Mouse (Mus musculus): ENCODE measurements around the gene P3h2. TPM values are rescaled to one million over a fixed set of nuclear protein-coding genes. Genes with fewer than 3 reads are reported as not detected.

P3h2 gene
- total RNA-seq, 2 experiments from 2014 or later: 3.7 to 3.8 TPM

DNA sequence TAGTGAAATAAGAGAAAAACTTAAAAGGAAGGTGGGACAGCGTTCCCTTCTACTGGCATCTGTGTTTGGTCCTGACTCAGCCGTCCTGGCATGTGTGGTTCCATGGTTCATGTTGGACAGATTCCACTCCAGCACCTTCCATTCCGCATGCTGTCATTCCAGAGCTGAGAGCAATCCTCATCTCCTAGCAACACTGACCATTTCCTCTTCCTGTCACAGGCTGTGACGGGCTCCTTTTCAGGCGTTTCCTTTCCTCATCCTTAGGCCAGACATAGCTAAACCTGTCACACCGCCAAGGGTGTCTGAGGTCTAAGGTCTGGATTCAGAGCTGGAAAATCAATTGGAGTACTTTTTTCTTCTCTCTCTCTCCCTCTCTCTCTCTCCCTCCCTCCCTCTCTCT lies 40.5 kb downstream of the P3h2 start:
- peak; percentile 64 to 78 for DNase-seq

DNA sequence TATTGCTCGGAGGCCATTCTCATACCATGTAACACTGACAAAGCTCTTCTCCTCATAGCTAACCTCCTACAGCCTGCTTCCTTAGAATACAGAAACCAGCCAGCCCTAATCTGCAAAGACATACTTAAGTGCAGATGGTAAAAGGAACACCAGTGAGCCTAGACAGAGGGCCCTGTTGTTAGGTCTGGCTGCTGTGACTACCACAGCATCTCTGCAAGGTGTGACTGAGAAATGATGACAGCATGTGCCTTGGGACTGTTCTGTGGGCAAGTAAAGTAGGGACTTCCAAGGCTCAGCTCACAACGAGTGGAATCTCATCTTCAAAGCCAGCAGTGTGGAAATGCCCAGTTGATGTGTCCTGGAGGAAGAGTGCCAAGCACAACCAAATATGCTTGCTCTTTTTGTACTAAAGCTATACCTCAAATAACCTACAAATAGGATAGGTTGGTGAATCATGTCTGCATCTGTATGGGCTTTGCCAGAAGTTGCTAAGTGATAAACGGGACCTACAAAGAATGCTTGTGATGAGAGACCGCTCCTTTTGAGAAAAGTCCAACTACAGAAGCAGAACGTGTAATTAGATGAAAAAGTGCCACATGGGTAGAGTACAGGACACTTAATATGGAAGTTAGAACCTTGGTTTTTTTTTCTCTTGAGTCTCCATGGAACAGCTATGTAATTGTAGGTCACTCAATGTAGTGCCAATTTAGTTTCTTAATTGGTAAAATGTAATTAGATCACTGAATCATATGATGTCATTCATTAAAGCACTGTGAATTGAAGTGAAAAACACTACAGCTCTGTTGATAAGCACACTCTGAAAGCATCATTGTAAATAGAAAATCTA lies 45.1 kb downstream of the P3h2 start:
- DNase-seq: no peak

DNA sequence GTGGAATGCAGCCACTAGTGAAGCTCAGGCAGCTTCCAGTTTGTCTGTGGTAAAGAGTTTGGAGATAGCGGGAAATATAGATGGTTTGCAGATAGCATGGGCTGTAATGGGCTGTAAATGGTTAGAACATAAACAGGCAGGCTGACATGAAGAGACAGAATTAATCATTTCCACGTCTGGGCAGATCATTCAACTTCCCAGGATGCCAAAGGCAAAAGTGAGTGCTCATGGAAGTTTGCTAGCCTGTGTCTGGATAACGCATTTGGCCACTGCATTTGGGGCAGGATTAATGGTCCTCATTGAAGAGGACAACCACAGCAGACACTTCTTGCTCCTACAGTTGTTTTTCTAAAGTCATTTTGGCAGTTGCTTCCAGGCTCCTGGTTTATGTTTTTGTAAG lies 52.0 kb downstream of the P3h2 start:
- DNase-seq: no peak

DNA sequence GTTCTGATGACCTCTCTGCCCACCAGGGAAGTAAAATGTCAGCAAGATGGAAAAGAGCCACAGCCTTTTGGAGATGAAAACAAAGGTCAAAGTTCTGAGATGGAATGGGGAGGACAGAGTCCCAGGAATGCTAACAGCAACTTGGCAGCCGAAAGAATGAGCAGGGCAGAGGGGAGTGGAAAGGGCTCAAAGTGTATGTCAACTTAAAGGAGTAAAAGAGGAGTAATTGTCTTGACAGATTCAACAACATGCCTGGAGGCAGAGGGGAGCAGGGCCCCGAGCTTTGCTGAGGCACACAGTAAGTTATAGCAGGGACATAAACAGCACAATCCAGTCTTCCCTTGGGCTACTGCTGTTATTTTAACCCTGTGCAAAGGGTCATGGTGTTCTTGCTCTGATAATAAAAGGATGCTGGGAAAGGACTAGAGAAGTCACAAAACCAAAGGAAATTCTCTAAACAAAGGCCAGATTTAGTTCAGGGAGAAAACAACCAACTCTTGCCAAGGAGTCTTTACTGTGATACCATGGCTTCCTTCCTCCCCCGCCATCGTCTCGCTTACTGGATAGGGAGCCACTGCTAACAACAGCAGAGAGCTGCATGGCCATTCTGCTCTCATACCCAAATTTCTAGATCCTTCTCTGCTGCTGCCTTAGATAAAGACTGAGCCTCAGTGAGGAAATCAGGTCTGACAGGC lies 56.0 kb downstream of the P3h2 start:
- DNase-seq: peak; percentile 52 to 70

DNA sequence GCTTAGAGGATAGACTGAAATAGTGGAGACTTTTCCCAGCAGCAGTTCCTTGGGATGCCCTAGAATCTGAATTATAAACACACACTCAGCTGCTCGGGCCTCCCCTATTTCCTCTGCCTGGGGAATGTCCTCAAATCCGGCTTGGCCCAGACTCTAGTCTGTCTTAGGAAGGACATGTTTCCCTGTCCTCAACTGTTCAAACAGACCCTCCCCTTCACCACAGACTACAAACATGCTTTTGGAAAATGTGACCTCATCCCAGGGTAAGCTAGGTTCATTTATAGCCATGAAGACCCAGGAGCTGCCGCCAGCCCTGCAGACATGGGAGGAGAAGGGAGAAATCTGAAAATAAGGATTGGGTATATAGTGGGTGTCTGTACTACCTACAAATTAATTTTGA lies 57.7 kb downstream of the P3h2 start:
- peak in 1 of 2 experiments; percentile 62 for DNase-seq

DNA sequence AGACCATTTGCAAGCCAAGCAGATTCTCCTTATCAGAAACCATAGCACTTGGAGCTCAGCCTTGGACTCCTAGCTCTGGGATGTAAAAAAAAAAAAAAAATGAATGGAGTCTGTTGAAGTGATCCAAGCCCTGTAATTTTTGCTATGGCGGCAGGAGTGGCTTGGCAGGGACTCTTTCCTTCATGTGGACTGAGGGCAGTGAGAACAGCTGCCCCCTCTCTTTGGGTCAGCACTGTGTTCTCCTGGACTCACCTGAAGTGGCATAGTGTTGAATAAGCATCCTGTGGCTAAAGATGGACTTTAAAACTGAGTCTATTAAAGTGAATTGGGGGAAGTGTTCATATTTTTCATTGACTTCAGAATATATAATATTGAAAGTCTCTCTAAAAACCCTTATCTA lies 58.2 kb downstream of the P3h2 start:
- no peak for DNase-seq

DNA sequence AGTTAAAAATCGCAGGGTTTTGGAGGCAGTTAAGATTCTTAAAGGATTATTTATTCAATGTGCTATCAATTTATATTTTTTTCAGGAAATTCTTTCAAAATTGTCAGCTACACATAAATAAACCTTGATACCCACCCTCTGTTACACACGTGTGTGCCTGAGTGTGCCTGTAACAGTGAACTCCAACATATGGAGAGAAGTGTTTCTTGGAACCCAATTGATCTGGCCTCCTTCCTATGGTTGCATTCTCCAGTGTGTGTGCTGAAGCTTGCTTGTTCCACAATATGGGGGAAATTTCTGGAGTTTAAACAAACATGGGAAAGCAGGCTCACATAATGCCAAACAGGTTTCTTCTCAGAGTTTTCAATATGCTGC lies 63.7 kb downstream of the P3h2 start:
- DNase-seq: no peak

DNA sequence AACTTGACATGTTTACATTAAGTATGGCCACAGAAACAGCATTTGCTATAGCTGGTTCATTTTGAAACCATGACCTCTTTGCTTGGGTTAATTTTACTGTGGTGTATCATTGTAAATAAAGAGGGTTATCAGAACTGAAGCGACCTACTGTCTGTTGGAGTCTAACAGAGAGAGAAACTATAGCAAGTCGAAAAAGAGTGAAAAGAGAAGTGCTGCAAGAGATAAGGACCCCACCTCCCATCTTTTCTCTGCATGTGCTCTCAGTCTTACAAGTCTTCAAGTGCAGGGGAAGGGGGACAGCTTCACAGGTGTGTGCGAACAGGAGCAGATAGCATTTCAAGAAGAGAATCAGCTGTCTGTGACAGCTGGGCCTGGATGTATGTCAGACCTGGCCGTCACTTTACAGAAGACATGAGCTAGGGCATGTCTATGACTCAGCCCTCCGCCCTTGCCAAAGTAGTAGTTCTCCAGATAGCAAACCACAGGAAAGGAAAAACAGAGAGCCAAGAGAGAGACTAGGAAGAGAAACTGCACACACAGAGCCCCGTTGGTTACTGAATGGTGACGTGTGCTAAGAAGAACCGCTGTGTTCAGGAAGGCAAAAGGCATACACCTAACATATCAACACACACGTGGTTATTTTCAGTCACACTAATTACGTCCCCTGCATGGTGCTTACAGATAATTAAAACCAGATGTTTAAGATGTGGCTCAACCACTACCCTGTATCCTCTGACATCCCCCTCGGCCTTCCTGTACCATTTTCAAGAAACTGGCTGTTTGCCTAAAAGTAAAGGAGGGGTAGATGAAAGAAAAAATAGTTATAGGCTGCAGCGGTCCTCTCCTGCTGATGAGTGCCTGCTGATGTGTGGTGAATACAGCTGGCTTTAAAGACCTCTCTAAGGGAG lies 64.3 kb downstream of the P3h2 start:
- peak; percentile 70 to 80 for DNase-seq

DNA sequence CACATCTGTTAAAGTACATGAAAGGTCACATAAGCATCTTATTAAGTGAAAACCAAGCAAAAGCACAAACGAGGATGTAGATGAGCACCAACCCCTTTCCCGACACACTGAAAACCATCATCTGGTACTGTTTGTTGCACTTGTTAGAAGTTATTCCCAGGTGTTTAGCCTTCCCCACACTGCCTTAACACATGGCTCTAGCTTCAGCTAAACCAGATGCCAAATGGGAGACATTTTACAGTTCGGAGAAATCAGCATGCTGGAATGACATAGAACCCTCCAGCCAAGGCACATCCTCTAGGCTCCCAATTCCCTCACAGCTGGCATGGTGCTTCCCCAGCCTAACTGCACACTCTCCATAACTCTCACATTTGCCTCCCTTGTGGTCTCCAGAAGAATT lies 66.3 kb downstream of the P3h2 start:
- no peak for DNase-seq

DNA sequence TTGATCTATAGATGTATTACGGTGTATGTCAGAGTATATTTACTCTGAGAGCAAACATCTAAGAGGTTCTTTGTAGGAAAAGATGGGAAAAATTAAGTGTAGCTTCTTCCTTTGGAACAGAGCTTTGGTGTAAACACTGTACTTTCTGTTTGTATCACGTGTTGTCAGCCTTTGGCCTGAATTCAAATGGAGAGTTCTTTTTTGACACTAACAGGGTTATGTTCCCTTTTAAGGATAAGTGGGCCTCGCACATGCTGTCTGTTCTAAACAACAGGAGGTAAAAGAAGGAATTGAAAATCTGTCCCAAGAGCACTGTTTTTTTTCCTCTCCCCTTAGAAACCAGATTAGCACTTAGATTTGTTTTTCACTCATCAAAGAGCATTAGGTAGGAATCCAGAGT lies 70.1 kb downstream of the P3h2 start:
- peak; percentile 66 to 78 for DNase-seq

DNA sequence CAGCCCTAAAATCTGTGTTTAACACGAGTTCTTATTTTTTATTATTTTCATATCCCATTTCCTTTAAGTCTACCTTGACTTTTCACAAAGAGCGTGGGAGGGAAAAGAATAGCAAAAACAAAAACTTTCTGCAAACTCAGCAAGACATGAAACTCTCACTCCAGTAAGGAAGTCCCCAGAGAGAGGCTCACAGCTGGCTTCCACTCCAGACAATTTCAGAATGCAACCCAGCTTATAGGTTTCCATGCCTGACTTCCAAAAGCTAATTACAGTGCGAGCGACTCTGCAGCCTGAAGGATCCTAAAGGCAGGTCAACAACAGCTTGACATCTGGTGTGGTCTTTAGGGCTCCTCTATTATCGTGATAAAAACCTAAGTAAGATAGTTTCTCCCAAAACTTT lies 70.5 kb downstream of the P3h2 start:
- DNase-seq: peak in 1 of 2 experiments; percentile 48

DNA sequence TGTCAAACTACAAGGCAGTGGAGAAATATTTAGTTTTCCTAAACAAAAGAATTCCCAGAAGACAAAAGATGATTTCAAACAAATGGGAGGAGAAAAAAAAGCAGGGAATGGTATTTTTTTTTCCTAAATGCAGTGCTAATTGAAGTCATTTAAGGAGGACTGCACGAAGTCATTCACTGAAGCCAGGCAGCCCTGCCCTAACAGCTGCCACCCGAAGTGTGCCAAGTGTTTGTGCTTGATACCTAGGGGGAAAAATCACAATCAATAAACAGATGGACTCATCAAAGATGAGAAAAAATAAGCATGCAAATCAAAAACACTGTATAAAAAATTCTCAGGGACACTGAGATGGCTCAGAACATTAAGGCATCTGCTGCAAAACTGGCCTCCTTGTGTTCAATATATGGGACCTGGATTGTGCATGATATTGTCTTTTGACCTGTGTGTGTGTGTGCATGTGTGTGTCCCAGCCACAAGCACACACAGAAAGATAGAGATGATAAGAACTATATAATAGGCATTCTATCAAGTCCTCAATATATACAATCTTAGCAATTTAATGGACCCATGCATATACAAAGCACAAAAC lies 76.1 kb downstream of the P3h2 start:
- no peak for DNase-seq

DNA sequence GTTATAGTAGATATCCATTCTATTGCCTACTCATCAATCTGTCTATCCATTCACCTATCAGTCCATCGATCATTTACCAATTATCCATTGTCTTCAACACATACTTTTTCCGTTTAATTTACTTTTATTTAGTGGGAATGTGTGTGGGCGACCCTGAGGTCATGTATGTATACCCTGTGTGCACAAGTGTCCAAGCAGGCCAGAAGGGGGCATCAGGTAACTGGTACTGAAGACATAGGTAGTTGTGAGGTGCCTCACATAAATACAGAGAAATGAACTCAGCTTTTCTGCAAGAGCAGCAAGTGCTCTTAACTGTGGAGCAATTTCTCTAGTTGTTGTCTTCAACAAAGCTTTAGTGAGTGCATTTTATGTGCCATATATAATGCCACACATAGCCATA lies 79.2 kb downstream of the P3h2 start:
- DNase-seq: no peak

DNA sequence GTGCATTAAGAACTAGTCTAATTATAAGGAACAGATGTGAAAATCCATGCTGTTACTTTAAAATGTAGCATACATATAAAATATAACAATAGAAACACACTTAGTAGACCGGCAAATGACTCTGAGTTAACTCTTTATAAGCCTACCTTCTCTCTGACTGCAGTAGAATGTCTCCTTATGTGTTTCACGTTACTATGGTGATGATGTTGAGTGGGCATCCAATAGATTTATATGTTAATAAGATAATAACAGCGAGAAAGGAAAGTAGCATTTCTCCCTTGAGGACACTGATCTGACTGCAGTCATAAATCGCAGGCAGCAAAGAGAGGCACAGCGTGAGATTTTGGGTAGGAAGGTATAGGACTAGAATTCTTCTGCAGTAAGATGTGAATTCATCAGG lies 81.0 kb downstream of the P3h2 start:
- no peak for DNase-seq

DNA sequence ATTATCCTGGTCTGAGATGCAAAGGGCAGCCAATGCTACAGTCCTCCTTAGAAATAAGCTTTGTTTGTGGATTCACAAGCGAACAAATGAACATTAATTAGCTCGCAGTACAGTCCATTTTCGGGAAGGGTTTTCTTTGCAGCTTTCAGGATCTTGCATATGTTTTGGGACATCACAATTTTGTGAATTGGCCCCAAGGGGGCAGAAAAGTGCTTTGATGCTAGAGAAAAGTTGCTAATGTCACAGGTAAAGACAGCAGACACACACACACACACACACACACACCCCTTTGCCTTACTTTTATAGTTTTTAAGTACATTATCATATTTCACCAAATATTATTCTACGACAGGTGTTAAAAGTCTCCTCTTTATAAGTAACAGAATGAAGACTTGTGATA lies 82.2 kb downstream of the P3h2 start:
- DNase-seq: no peak

DNA sequence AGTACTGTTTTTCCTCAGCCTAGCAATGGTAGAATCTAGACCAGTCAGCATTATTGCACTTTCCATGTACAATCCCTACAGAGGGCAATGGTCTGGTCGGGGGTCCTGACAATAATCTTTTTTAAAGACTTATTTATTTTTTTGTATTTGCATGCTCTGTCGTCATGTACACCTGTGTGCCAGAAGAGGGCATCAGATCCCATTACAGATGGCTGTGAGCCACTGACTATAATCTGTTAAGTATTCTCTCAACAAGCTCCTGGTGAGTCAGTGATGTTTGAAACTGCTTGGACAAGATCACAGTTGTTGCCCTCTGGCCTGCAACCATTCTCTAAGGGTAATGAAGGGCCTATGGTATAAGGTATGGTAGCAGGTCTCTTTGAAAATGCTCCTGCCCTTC lies 83.8 kb downstream of the P3h2 start:
- DNase-seq: no peak

DNA sequence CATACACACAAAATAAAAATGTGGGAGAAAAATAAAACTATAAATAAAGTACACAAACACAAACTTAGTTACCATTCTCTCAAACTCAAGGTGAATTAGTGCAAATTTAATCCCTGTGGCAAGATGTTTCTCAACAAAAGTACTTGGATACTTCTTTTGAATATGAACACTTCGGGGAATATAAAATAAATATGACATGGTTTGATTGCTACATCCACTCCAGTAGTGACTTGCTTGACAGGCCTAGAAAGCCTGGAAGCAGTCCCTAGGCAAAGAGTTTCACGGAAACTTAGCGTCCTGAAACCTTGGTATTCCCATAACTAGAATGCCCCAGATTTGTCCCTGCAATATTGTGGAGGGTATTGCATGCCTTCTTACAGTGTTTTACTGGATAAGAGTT lies 99.8 kb downstream of the P3h2 start:
- no peak for DNase-seq

DNA sequence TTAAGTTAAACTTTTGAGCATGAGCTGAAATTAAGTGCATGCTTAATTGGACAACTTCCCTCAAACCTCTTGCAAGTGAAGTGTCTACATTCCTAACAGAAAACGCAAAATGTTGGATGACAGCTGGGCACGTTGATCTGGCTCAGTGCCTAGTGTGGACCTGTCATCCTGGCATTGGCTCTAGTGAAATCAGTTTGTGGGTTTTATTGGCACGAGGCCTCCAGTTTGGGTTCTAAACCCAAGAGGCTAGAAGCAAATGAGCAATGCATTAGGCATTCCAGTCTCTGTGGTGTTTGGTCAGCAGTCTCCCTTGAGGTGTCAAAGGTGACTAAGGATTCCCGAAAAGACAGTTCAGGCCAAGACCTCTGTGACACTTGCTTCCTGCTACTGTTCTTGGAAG lies 102.3 kb downstream of the P3h2 start:
- peak; percentile 22 for DNase-seq

DNA sequence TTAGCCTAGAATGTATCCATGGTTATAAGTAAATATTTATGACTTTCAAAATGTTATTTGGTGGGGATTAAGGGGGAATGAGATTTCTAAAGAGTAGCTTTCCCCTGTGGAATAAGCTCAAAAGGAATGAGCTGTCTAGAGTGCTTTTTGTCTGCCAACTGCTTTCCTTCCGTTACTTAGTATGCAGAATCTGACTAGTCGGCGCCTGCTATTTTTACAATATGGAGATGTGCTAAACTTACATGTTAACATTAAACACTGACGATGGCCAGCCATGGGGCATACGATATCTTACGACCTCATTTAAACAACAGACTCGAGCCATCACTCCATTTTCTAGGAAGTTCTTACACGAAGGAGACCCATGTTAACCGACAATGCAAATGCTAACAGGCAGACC lies 102.7 kb downstream of the P3h2 start:
- no peak for DNase-seq

DNA sequence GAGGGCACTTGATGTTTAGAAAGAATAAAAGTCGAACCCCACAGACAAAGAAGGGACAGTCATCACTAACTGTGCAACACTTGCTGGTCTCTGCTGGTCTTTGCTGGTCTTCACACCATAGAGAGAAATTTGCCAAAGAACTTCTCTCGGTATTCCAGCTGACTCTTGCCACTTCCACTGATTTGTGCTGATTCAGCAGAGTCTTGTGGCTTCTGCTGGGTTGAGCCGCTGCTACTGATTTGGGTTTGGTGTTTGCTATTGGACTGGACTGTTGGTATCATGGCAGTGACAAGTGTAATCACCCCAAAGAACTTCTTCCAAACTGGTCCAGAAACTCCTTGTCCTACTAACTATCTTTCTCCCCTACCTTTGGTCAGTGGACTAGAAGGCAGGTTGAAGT lies 111.0 kb downstream of the P3h2 start:
- DNase-seq: no peak

DNA sequence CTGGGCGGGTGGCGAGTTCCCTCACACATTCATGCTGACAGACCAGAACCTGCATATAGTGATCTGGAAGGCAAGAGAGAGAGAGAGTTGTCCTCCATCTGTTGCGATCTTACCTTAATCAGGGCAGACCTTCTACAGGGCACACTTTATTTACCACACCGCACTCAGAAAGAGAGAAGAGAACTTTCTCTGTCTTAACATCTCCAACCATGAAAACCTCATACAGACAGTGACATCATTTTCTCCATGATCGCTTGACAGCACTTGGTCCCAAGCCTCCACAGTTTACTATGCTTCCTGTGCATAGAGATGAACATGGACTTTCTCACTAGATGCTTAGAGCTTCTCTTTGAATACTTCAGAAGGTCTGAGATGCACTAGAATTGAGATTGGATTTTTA lies 118.4 kb downstream of the P3h2 start:
- no peak for DNase-seq

DNA sequence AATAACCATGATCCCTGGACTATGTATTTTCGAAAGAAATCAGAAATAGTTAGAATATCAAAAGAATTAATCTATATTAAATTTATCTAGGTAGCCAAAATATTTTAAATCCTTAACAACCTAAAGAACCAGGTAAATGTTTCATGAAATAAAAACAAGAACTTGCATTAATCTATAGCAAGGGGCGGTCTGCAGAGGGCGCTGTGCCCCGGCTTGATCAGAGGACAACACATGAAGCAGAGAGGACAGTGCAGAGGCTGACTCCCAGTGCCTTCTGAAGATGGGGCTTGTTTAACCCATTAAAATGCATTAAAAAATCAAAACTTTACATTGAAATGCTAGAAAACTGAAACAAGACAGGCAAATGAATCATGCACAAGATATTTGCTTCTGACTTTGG lies 121.9 kb downstream of the P3h2 start:
- DNase-seq: peak in 1 of 2 experiments; percentile 29
